Mouse (Mus musculus): ENCODE data around the gene Dapk2.

GRCm38 (mm10) chr9:66304320-66305090 is 146.5 kb downstream of the Dapk2 start:
- TF ChIP-seq MAX (IDR thresholded peaks at IDR 0.05) (no peak), CTCF (IDR thresholded peaks at IDR 0.05; ENCODE audit: control insufficient read depth, insufficient read depth, insufficient read length) (no peak)

All from C2C12 (cell line).